Mouse (Mus musculus) thymus, postnatal 14 days (tissue): ENCODE data around the gene Espn.

Experiments
- DNase-seq: peaks from one replicate; pipeline ENCODE4 v3.0.0; 2021

The Espn gene

DNA sequence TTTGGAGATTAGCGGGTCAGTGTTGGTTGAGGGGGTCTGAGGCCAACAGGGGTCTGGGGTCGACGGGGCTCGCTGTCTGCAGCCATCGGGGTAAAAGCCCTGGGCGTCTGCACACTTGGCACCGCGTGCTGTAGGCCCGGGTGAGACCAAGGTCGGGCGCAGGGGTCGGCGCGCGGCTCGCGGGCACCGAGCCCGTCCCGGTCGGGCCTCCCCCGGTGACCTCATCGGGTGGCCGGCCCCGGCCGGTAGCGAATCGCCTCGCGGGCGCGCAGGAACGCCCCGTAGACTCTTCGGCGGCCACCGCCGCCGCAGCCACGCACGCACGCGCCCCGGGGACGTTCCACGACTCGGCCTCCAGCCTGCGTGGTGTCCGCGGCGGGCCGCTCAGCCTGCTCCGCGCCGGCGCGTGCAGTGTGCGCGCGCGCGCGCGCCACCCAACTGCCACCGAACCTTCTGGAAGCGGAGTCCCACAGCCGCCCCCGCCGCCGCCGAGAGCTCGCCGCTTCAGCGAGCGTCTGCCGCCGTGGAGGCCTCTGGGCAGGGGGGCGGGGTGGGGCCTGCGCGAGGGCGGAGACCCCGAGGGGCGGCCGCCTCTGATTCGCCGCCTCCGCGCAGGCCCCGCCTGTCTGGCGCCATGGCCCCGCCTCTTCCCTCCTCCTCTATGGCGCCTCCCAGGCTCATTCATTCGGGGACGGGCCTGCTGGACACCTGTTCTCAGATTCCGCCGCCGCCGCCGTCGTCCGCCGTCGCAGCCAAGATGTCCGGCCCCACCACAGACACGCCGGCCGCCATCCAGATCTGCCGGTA is 25.6 kb upstream of the Espn start, which contains the start of gene Acot7:
Gene Acot7, plus strand, starts transcription at position 598 of the 807 bp plus-strand sequence.
- DNase-seq = peak; percentile 96

DNA sequence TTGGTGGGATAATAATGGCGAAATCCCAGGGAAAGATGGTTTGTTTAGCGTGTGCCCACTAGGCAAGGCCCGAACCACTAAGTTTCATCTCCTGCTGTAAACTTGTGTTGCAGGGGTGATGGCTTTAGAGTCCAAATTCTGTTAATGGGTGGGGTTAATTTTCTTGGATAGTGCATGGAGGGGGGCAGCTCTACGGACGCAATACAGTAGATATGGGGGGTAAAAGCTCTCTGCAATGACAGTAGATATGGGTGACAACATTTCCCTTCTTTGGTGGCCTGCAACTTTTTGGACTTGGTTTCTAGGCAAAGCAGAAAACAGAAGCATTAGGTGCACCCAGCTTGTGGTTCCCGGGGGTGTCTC is 25.0 kb upstream of the Espn start:
- no peak for DNase-seq

DNA sequence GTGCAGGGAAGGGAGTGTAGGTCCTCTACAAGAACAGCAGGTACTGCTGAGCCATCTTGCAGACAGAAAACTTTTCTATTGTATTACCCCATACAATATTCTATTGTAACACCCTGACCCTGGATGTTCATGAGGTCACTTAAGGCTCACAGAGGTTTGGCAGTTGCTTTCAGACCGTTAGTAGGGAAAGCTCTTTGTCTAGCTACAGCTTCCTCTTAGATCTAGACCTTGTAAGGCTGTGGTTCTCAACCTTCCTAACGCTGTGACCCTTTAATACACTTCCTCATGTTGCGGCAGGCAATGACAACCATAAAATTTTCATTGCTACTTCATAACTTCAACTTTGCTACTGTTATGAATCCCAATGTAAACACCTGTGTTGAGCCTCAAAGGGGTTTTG is 24.5 kb upstream of the Espn start:
- DNase-seq = no peak

DNA sequence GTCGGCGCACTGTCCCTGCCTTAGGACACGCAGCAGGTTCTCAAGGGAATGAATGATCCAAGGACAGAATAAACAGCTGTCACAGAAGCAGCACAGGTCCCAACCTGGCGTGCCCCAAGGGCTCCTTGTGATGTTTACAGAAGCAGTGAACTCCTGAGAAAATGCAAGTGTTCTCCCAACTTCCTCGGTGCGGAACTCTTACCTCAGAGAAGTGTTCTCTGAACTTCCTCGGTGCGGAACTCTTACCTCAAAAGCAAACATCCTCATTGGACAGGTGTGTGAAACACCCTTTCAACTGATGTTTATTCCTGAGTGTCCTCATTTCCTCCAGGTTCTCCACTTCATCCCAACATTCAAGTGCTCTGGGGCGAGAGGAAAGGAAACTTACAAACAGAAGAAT is 21.8 kb upstream of the Espn start:
- DNase-seq = no peak

DNA sequence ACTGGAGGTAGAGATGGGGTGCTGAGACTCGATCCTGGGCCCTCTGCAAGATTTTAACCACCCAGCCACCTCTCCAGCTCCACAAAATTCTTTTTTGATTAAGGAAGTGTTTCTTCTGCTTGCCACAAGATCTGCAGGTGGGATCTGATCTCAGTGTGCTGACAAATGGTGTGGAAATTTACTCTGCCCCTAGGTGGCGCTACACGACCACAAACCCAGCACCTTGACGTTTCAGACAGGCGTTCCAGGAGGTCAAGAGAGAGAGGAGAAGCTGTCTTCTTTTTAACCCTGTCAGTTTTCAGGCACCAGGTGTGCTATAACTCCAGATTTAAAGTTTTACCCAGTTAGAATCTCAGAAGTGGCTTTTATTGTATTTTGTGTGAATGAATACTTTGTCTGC is 20.9 kb upstream of the Espn start:
- DNase-seq = peak; percentile 88

DNA sequence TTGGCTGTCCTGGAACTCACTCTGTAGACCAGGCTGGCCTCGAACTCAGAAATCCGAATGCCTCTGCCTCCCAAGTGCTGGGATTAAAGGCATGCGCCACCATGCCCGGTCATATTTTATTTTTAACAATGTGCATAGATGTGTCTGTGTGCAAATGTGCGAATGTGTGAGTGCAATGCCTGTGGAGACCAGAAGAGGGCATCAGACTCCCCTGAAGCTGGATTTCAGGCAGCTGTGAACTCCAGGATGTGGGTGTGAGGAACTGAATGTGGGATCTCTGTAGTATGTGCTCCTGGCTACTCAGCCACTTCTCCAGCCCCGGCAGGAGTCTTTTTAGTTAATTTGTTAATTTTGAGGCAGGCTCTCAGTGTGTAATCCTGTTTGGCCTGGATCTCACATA is 19.4 kb upstream of the Espn start:
- no peak for DNase-seq

DNA sequence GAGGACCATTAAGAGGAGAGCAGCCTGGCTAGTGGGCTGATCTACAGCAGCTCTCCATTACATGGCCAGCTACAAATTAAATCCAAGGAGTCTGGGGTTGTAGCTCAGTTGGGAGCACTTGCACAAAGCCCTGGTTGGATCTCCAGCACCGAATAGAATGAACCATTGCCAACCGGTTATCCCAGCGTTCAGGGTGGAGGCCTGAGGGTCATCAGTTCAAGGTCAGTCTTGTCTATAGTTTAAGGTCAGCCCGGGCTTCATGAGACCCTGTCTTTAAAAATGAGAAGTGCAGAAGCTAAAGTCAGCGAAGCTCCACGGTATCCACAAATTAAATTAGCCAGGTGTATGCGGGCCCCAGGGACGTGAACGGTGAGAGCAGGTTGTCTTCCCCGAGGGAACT is 18.1 kb upstream of the Espn start:
- DNase-seq = no peak

DNA sequence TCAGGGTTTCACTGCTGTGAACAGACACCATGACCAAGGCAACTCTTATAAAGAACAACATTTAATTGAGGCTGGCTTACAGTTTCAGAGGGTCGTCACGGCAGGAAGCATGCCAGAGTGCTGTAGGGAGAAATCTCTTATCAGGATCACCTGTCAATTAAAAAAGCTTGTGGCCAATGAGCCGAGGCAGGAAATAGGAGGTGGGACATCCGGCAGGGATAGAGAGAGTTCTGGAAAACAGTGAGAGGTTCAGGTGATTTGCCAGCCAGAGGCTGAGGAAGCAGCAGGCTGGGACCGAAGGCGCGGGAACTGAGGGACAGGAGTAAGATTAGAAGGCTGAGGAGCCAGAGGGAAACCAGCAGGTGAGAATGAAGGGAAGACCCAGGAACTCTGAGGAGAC is 16.9 kb upstream of the Espn start:
- no peak for DNase-seq

DNA sequence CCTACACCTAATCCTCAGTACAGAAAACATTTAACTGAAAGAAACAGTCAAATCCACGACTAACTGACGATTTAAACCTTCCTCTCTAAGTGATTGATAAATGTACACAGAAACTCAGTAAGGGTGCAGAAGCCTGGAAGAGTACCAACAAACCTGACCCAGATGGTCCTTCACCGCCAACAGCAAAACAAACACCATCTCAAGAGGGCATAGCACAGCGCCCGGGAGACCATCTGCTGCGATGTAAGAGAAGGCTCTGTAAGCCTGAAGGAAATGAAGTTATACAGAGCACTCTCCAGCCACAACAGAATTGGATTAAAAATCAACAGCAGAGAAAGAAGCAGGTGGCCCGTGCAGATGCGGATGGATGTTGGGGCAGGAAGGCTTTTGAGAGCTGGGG is 15.9 kb upstream of the Espn start:
- no peak for DNase-seq

DNA sequence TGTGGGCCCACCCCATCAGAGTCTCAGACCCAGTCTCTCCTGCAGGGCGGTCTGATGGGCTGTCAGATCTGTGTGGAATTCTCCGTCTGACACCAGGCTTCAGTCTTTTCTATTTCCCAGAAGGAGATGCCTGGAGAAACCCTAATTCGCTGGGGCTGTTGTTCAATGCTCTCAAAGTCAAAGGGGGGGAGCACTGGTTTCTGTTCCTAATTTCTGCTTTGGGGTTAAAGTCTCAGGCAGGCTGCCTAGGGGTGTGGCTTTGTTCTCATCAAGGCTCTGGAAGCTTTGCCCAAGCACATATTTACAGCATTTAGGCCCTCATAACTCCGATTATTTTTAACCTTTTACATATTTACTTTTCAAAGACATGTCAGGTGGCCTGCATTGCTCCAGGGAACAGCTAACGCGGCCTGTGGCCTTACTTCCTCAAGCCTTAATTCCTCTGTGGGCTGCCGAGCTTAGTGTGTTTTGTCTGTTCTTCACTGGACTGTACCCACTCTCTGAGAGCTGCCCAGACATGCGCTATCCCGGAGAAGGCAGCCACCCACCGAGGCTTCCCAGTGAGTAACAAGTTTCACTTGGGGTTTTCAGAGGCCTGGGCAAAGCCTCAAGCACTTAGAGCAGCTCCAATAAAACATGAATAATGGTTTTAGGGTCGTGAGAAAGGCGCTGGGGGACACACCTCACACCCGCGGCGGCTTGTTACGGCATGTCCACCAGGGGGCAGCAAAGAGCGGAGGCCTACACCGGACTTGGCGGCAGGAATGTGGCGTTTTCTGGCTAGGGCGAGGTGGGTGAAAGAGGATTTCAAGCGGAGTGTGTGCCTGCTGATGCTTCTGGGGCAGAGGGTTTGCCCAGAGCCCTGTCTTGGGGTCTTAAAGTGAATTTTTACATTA is 13.1 kb upstream of the Espn start:
- peak; percentile 79 for DNase-seq

DNA sequence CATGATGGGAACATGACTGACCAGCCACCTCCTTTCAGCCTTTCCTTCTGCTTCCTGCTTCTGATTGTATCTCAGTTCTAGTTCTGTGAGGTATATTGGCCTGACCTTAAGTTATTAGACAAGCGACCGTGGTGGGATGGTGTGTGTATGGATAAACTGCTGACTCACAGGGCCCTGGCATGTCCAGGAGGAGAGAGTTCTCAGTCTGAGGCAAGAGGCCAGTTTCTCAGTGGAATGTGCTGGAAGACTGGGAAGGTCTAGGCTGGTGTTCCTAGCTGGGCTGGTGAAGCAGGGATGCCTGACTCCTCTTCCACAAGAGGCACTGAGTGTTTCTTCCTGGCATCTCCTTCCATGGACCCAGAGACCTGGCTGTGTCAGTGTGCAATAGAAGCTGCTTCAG is 10.6 kb upstream of the Espn start:
- DNase-seq = no peak

DNA sequence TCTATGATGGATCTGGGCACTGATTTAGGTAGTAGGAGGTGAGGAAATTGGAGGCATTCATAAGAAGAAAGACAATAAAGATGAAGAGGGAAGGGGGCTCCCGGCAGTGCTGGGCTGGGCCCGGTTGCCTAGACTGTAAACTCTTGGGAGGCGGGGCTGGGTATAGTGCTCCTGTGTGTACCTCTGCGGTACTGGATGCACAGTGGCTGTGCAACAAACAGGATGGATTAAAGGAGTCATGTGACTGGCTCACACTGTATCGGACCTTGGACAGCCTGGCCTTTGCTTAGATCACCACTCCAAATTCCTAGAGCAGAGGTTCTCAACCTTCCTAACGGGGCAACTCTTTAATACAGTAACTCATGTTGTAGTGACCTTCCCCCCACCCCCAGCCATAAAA is 9.4 kb upstream of the Espn start:
- DNase-seq = no peak

DNA sequence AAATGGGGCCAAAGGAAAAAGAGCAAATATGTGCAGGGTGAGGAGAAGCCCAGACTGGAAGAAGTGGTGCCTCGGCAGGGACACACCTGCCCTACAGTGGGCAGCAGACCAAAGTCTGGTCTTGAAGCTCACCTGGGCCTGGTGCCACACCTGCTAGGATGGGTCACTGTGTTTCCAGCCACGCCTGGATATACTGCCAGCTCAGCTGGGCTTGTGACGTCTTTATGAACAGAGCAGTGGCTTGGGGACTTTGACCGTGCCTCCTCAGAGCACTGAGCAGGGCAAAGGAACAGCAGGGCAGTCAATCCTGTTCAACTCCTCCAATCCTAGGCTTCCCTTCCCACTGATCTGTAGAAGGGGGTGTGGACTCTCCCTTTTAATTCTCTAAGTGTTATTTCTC is 8.6 kb upstream of the Espn start:
- DNase-seq = no peak

DNA sequence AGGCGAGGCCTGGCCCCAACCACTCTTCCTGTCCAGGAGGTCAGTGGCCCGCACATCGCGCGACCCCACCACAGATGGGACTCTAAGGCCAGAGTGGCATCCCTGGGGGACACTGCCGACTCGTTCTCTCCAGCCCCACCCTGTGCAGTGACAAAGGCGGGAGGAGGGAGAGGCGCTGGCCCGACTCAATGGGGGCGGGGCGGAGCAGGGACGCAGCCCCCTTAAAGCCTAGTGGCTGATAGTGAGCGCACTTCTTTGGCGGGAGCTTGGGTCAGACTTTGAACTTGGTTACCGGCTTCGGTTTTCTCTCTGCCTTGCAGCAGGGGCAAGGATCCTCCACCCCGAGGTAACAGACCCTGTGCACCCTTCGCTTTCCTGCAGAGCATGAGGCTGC is 7.1 kb upstream of the Espn start:
- DNase-seq = no peak

DNA sequence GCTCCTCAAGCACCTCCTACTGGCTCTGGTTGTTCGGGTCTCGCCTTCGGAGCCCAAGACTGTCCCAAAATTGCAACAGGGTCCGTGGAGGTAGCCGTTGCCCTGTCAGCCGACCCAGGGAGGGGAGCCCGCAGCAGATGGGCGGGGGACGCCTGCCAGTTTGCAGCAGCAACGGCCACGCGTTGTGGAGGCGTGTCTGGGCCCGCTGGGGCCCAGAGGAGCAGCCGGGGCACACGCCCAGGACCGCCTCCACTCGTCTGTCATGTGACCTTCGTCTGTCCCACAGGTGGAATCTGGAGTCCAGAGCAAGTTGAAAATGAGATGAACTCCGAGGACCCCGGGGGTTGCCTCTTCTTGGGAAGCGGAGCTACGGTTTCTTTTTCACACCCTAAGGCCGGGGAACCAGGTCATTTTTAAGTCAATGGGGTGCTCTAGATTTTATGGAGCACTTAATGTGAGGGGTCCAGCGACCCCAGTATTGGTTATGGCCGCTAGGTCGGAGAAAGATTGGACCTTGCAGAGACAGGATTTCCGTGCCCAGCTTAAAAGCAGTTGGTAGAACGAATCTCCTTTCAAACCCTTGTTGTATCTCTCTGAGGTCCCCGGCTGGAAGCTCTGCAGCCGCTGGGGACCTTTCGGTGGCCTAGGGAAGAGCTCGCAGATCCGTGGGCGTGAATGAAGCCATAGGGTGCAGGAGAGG is 6.6 kb upstream of the Espn start, which contains the start of gene Hes2:
Gene Hes2, plus strand, starts transcription at position 283 of the 700 bp plus-strand sequence.
- no peak for DNase-seq

DNA sequence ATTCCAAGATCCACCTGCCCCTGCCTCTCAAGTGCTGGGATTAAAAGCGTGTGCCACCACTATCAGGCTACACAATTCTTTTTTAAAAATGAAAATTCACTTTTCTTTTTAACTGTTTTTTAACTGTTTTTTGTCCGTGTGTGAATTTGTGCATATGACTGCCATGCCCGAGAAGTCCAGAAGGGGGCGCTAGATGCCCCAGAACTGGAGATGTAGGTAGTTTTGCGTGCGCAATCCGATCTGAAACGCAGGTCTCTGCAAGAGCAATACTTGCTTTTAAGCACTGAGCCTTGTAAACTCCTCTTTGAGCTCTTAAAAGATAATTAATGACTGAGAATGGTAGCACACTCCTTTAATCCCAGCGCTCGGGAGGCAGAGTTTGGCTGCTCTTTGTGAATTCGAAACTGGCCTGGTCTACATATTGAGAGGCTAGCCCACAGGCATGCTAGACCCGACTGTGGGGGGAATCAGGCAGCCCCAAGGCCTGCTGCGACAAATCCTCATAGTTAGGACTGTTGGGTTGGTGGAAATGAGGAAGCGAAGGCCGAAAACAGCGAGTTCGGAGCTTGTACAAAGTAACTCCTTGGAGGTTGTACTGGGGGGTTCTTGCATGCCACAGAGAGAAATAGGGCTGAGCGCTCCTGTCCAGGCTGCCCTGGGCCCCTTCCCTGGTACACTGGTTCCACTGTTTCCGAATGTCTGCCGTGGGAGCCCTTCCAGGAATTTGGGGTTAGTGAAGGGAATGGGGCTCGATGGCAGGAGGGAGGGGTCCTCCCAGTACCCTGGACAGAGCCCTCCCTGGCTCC is 5.8 kb upstream of the Espn start:
- peak; percentile 63 for DNase-seq

DNA sequence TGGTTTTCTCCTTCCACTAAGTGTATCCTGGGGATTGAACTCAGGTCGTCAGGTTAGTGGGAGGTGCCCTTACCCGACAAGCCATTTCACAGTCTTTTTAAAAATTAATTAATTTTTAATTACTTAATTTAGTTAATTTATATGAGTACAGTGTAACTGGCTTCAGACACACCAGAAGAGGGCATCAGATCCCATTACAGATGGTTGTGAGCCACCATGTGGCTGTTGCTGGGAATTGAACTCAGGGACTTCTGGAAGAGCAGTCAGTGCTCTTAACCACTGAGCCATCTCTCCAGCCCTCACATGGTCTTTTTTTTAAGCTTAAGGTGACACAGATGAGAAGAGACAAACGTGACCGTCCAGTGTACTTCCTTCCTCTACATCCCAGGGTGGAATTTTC is 2.8 kb upstream of the Espn start:
- no peak for DNase-seq

DNA sequence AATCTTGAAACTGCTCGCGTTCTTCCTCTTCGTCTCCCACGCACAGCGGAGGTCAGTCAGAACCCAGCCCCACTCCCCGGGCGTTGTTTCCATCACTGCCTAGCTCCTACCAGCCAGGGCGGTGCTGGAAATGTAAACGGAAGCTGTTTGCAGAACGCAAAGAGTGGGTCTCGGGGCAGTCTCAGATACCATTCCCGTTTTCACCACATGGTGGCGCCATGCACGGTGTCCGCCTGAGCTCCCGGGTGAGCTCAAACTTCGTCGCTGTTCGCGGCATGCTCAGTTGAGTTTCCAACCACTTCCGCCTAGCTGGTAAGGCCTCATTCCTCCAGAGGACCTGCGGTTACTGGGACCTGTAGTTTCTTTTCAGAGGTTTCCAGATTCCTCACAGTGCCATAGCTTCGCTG is 1.6 kb upstream of the Espn start:
- DNase-seq = peak; percentile 95

DNA sequence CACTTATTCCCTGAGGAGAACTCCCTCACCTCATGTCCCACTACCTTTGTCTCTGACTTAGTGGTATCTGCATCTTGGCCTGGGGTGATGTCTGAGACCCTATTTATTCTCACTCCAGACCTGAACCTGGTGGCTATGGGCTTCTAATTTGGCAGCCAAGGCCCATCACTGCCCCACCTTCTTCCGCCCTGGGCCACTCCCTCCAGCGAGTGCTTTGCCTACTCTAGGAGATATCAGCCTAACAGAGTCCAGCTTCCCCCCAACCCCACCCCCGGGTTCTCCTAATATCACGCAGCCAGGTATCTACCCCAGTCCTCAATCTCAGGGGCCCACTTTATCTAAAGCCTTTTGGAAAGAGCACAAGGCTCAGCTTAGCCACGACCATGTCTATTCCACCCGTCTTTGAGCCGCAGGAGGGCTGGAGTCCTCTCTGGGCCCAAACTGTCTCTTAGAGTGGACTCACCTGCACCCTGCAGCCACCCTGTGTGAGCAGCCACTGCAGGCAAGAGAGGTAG is 663 bp downstream of the Espn start:
- no peak for DNase-seq

DNA sequence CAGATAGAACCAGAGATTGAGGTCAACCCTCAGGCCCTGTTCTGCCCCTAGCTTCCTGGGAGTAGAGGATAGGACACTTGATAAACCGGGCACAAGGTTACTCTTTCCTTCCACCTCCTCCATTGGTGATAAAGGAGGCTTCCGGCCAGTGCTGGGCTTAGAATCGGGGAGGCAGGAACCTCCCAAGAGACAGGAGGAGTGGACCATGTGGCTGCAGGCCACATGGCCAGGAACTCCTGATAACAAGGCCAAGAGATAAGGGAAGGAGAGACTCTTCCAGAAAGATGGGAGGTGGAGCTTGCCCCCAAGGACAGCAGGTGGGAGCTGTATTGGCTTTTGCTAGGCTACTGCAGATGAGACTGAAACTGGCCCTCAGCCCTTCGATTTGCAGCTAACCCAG is 1.6 kb downstream of the Espn start:
- DNase-seq = no peak

DNA sequence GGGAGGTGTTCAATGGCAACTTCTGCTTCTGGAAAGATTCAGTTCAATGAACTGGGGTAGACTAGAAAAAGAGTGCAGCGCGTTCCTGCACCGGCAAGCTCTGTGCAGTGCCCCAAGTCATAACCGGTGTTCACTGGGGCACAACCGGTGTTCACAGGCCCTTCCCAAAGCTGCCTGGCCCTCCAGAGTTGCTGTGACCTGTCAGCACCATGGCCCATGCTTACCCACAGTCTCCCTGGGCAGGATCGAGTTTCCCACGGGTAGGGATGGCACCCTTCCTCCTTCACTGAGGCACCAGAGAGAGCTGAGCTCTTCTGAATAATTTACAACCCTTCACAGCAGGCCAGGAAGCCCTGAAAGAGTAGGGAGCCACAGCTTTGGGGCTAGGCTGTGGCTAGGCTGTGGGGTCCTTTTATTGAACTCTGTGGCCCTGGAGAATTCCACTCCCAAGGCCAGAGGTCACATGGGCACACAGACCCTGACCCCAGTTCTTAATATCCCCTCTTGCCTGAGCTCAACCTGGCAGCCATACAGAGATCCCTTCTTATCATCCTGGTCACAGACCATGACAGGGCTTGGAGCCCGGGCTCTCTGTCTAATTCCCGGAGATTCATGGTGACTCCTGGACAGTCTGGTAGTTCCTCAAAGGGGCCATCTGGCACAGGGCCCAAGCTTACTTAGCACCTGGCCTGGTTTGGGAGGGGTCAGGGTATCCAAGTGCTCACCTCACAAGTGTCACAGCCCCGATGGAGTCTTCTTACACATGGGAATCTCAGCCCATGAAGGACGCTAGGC is 5.9 kb downstream of the Espn start:
- no peak for DNase-seq

DNA sequence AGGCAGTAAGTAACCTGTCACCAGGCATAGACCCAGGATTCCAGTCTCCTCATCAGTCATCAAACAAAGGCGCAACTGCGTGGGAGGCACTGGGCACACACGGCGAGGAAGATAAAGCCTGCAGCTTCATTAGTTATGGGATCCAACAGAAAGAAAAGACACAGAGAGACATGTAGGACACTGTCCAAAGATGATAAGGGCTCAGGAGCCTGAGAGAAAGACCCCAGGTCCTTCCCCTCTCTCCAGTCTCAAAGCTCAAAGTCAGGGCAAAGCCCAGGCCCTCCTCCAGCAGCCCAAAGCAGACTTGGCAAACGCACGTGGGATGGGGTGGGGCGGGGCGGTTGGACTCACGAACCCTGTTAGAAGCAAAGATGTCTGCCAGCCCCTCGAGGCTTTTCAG is 6.7 kb downstream of the Espn start:
- no peak for DNase-seq
